27 mouse cellular contexts compared by ENCODE assay signal in the genomic region with DNA sequence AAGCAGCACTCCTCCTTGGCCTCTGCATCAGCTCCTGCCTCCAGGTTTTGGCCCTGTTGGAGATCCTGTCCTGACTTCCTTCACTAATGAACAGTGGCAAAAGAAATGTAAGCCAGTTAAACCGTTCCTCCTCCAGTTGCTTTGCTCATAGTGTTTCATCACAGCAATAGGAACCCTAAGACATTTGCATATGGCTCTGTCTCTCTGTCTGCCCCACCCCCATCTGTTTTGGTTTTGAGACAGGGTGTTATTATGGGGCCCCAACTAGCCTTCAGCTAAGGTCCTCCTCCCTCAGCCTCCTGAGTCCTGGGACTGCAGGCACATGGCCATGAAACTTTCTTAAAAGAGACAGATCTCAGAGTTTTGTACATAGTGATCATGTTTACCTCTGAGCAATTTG. TPM values are rescaled to one million over a fixed set of nuclear protein-coding genes. Genes with fewer than 3 reads are reported as not detected.
A peak's percentile ranks its signal among the peaks of the same experiment; 100 is the strongest.
DNase-seq lines count a peak whose midpoint lies in the region; ATAC-seq and TF ChIP-seq lines count a peak whose summit lies in the region.
"Had no signal": no experiment of that assay in that cellular context is flagged by ENCODE, and none has a peak within 500 bp of the region (broad histone marks: within the 10 kb centered on the region; RNA-seq: fewer than 3 reads in every experiment).

No protein-coding gene starts in this region.

- peaks cover 5% of the 10 kb centered on the region for H3K27me3 ChIP-seq in CH12.LX (replicated peaks)

- H3K9ac ChIP-seq in CH12.LX (ENCODE audit: insufficient read depth, low read depth): no peak overlapping the region
- H3K9ac ChIP-seq: forebrain, postnatal 0 days; heart, embryonic 12.5 days; heart, embryonic 15.5 days; hindbrain, embryonic 13.5 days had no signal

- H3K79me2 ChIP-seq in CH12.LX (replicated peaks; ENCODE audit: control insufficient read depth, extremely low read depth, insufficient read depth, poor library complexity, severe bottlenecking): no peaks in the 10 kb centered on the region

- dilution Hi-C loops in CH12.LX (cut with MboI; ENCODE audit: extremely low pct_ligation_motif_present, extremely low pct_unique_long_range_greater_than_20kb, low sequenced_read_pairs): no loop called here

- no peak overlapping the region for H3K4me3 ChIP-seq in CH12.LX (replicated peaks in 1 of 3; ENCODE audit: low read depth in 2 of 3, low read length in 2 of 3, poor library complexity in 1 of 3)
- no peak overlapping the region for H3K4me3 ChIP-seq in left cerebral cortex, adult 2 months
- H3K4me3 ChIP-seq: gastrocnemius, adult 2 months; heart, embryonic 12.5 days; heart, embryonic 15.5 days; hindbrain, embryonic 10.5 days; hindbrain, embryonic 13.5 days had no signal

- peak; percentile 46; the same call in 1 of the 2 replicates for ATAC-seq in megakaryocyte progenitor cell, adult 5-6 weeks (replicated peaks; ENCODE audit: poor library complexity)
- no peak for ATAC-seq in erythroblast, adult 5-6 weeks (replicated peaks; ENCODE audit: low FRiP score, poor library complexity, severe bottlenecking)
- ATAC-seq: activated CD4-positive, CD25-positive, alpha-beta regulatory T cell, adult 4 months; forebrain, embryonic 14.5 days; forebrain, postnatal 0 days; hindbrain, embryonic 16.5 days; intestine, postnatal 0 days had no signal

- in situ Hi-C loops in CH12.LX (cut with MboI; ENCODE audit: low pct_ligation_motif_present, low pct_unique_long_range_greater_than_20kb, low sequenced_read_pairs): no loop called here

- intact Hi-C loops in left cerebral cortex, adult 2 months (cut with DNase I): no loop called here

- TF ChIP-seq POLR2A in CH12.LX (IDR thresholded peaks at IDR 0.05; ENCODE audit: low read depth, low read length): no peak

- peak overlapping the region; percentile 31; the same call in 1 of the 2 replicates for H3K4me2 ChIP-seq in CH12.LX (ENCODE audit: insufficient read depth, low read depth, poor library complexity, severe bottlenecking)
- H3K4me2 ChIP-seq: heart, embryonic 12.5 days; heart, embryonic 15.5 days; hindbrain, embryonic 13.5 days had no signal

- TF ChIP-seq RAD21 in CH12.LX (IDR thresholded peaks at IDR 0.05; ENCODE audit: low read depth, low read length): no peak

- no peaks in the 10 kb centered on the region for H3K9me3 ChIP-seq in CH12.LX (replicated peaks; ENCODE audit: low read length)
- H3K9me3 ChIP-seq: heart, embryonic 12.5 days; heart, embryonic 15.5 days; hindbrain, embryonic 10.5 days; hindbrain, embryonic 13.5 days had no signal

- no peak for TF ChIP-seq CTCF in CH12.LX (conservative IDR thresholded peaks at IDR 0.05 in 1 of 2, IDR thresholded peaks at IDR 0.05 in 1 of 2; ENCODE audit: low read depth in 2 of 2, low read length in 2 of 2)
- no peak for TF ChIP-seq CTCF in left cerebral cortex, adult 2 months (IDR thresholded peaks at IDR 0.05)

- peaks cover 6 to 11% of the 10 kb centered on the region in 2 experiments for H3K4me1 ChIP-seq in CH12.LX (ENCODE audit: control insufficient read depth in 1 of 2, insufficient read depth in 2 of 2)
- H3K4me1 ChIP-seq: heart, embryonic 12.5 days; heart, embryonic 15.5 days had no signal

- no peaks in the 10 kb centered on the region for H3K36me3 ChIP-seq in CH12.LX (replicated peaks in 1 of 2; ENCODE audit: control insufficient read depth in 1 of 2, insufficient read depth in 1 of 2, low read length in 1 of 2)
- H3K36me3 ChIP-seq: heart, embryonic 12.5 days; heart, embryonic 15.5 days; hindbrain, embryonic 10.5 days; hindbrain, embryonic 13.5 days had no signal

- no peak overlapping the region for H3K27ac ChIP-seq in CH12.LX (ENCODE audit: insufficient read depth, low read depth)
- H3K27ac ChIP-seq in left cerebral cortex, adult 2 months: no peak overlapping the region
- H3K27ac ChIP-seq: gastrocnemius, adult 2 months; heart, embryonic 15.5 days; hindbrain, embryonic 10.5 days; hindbrain, embryonic 13.5 days had no signal

- peak; percentile 7 for DNase-seq in kidney, adult 11 months
- DNase-seq in kidney, postnatal 36 days: no peak
- DNase-seq in CH12.LX (ENCODE audit: extremely low read depth): peak; percentile 75
- no peak for DNase-seq in left cerebral cortex, adult 2 months (ENCODE audit: extremely low spot score in 1 of 2, low spot score in 2 of 2)
- DNase-seq: adrenal gland, postnatal 10 days; adrenal gland, postnatal 36 days; B cell, adult 2 months; cerebellum, adult 18-20 months; cerebellum, adult 9-10 months; cerebellum, postnatal 14 days; forebrain, postnatal 0 days; gastrocnemius, adult 2 months; gastrocnemius, postnatal 14 days; heart, postnatal 10 days; heart, postnatal 36 days had no signal

- no peak for TF ChIP-seq EP300 in CH12.LX (IDR thresholded peaks at IDR 0.05; ENCODE audit: low read length)

TF ChIP-seq in CH12.LX, 34 proteins besides CTCF, POLR2A, EP300 and RAD21:
- TF ChIP-seq NELFE (IDR thresholded peaks at IDR 0.05; ENCODE audit: low read depth, low read length) (no peak), CHD1 (IDR thresholded peaks at IDR 0.05; ENCODE audit: low read depth, low read length) (no peak), ETS1 (conservative IDR thresholded peaks at IDR 0.05; ENCODE audit: low read depth, low read length) (no peak), ZMIZ1 (IDR thresholded peaks at IDR 0.05; ENCODE audit: low read depth, low read length) (no peak), CHD2 (IDR thresholded peaks at IDR 0.05; ENCODE audit: low read length) (0 out of 2 replicates have a peak, but pooled peaks have one; percentile 29), POLR2AphosphoS2 (IDR thresholded peaks at IDR 0.05; ENCODE audit: low read depth, low read length) (no peak), TBP (conservative IDR thresholded peaks at IDR 0.05; ENCODE audit: low read depth, low read length) (no peak), MEF2A (IDR thresholded peaks at IDR 0.05; ENCODE audit: borderline replicate concordance, low read depth, low read length) (peak; percentile 8; the same call in 1 of the 2 replicates), BHLHE40 (IDR thresholded peaks at IDR 0.05; ENCODE audit: low read depth, low read length) (no peak), MYC (IDR thresholded peaks at IDR 0.05; ENCODE audit: low read depth, low read length) (0 out of 2 replicates have a peak, but pooled peaks have one; percentile 28), USF2 (conservative IDR thresholded peaks at IDR 0.05; ENCODE audit: low read depth, low read length) (no peak), SIN3A (IDR thresholded peaks at IDR 0.05; ENCODE audit: low read length) (no peak), MXI1 (IDR thresholded peaks at IDR 0.05; ENCODE audit: low read depth, low read length) (no peak), MAFK (IDR thresholded peaks at IDR 0.05; ENCODE audit: insufficient replicate concordance, low read length) (no peak), NRF1 (IDR thresholded peaks at IDR 0.05; ENCODE audit: low read depth, low read length) (no peak), RCOR1 (conservative IDR thresholded peaks at IDR 0.05; ENCODE audit: low read depth, low read length) (no peak), PAX5 (IDR thresholded peaks at IDR 0.05; ENCODE audit: low read length) (no peak), ZKSCAN1 (IDR thresholded peaks at IDR 0.05; ENCODE audit: borderline replicate concordance, low read depth, low read length) (no peak), UBTF (IDR thresholded peaks at IDR 0.05; ENCODE audit: low read depth, low read length) (no peak), JUN (IDR thresholded peaks at IDR 0.05; ENCODE audit: insufficient read depth, low read depth, low read length) (no peak)

RNA-seq across cellular contexts. Expression of a gene that starts 2.8 kb away (rescaled TPM):
- total RNA-seq in CH12.LX (2012; rRNA removed) (0.17 and 0.29 TPM in 2 replicates), CH12.LX (2014; rRNA removed) (0.09 and 0.21 TPM in 2 replicates)
- polyA plus RNA-seq in CH12.LX (2012; ENCODE audit: insufficient read length, low read depth): 0.19 and 0.53 TPM in 2 replicates
- 0.15 and 0.17 TPM in 2 replicates for total RNA-seq in megakaryocyte progenitor cell, adult 5-6 weeks (2015)
- 0.07 and 0.08 TPM in 2 replicates for total RNA-seq in megakaryocyte progenitor cell, adult 5-6 weeks (2017)
- total RNA-seq in erythroblast, adult 5-6 weeks (2015; ENCODE audit: low replicate concordance): not detected in 2 replicates
- total RNA-seq in erythroblast, adult 5-6 weeks (2017; ENCODE audit: low replicate concordance): not detected in 2 replicates
- total RNA-seq in left cerebral cortex, adult 2 months (2021): 1 to 10 TPM; 1.5 to 2.3 TPM
- total RNA-seq: MEL had no signal
- polyA plus RNA-seq: activated CD4-positive, CD25-positive, alpha-beta regulatory T cell, adult 4 months had no signal

RNA-seq across cellular contexts. Expression of a gene that starts 27.3 kb away (rescaled TPM):
- total RNA-seq in CH12.LX (2012; rRNA removed) (8.8 and 10.4 TPM in 2 replicates), CH12.LX (2014; rRNA removed) (5.2 and 6.3 TPM in 2 replicates)
- 9.4 and 10.7 TPM in 2 replicates for polyA plus RNA-seq in CH12.LX (2012; ENCODE audit: insufficient read length, low read depth)
- total RNA-seq in megakaryocyte progenitor cell, adult 5-6 weeks (2015): 5.9 TPM in 2 replicates
- 3.3 and 5.2 TPM in 2 replicates for total RNA-seq in megakaryocyte progenitor cell, adult 5-6 weeks (2017)
- 0.96 and 1.3 TPM in 2 replicates for total RNA-seq in erythroblast, adult 5-6 weeks (2015; ENCODE audit: low replicate concordance)
- 0.56 TPM in 1 of 2 replicates, not detected in the other for total RNA-seq in erythroblast, adult 5-6 weeks (2017; ENCODE audit: low replicate concordance)
- 10 to 100 TPM; 42.6 to 46.8 TPM for total RNA-seq in left cerebral cortex, adult 2 months (2021)

RNA-seq across cellular contexts. Expression of a gene that starts 56.2 kb away (rescaled TPM):
- total RNA-seq in CH12.LX (2012; rRNA removed): not detected in 2 replicates
- not detected in 2 replicates for total RNA-seq in CH12.LX (2014; rRNA removed)
- 0.29 and 0.31 TPM in 2 replicates for polyA plus RNA-seq in CH12.LX (2012; ENCODE audit: insufficient read length, low read depth)
- 0.02 and 0.25 TPM in 2 replicates for total RNA-seq in megakaryocyte progenitor cell, adult 5-6 weeks (2015)
- 0.14 TPM in 1 of 2 replicates, not detected in the other for total RNA-seq in megakaryocyte progenitor cell, adult 5-6 weeks (2017)
- not detected in 2 replicates for total RNA-seq in erythroblast, adult 5-6 weeks (2015; ENCODE audit: low replicate concordance)
- not detected in 2 replicates for total RNA-seq in erythroblast, adult 5-6 weeks (2017; ENCODE audit: low replicate concordance)
- under 1 TPM in 1 of 2 experiments, not detected in 1; 0.09 TPM for total RNA-seq in left cerebral cortex, adult 2 months (2021)
- total RNA-seq: adrenal gland, postnatal 36 days; gastrocnemius, adult 2 months; gastrocnemius, postnatal 14 days; heart, postnatal 10 days; heart, postnatal 36 days; MEL had no signal
- polyA plus RNA-seq: activated CD4-positive, CD25-positive, alpha-beta regulatory T cell, adult 4 months; forebrain, embryonic 11.5 days had no signal

Comparison
In these comparisons a context has a peak if more than half of its experiments do, and no peak if none do; other contexts are left out.
1. DNase-seq: peak in kidney, adult 11 months (single experiment) and CH12.LX (single experiment); none in kidney, postnatal 36 days (0 of 2) and left cerebral cortex, adult 2 months (0 of 2).